Mouse (Mus musculus) kidney, adult 9 months (tissue): Measurements from ENCODE around the gene Grin3b.

ENCODE experiments used
- DNase-seq: peaks from one replicate; pipeline ENCODE4 v3.0.0; 2022

Grin3b gene

GRCm38 (mm10) chr10:80019471-80020131, 49.1 kb downstream of the Grin3b start:
- no peak for DNase-seq

- no peak for DNase-seq
Observed at GRCm38 (mm10) chr10:80020191-80020590, 49.7 kb downstream of the Grin3b start.

GRCm38 (mm10) chr10:80020603-80021319, 50.2 kb downstream of the Grin3b start:
- no peak for DNase-seq

GRCm38 (mm10) chr10:80021320-80021641, 50.8 kb downstream of the Grin3b start:
- DNase-seq: no peak

GRCm38 (mm10) chr10:80022164-80022563, 51.6 kb downstream of the Grin3b start:
- DNase-seq: no peak

- no peak for DNase-seq
Observed at GRCm38 (mm10) chr10:80022806-80023205, 52.3 kb downstream of the Grin3b start.

- no peak for DNase-seq
Observed at GRCm38 (mm10) chr10:80023758-80024157, 53.2 kb downstream of the Grin3b start.

GRCm38 (mm10) chr10:80024229-80025043, 53.9 kb downstream of the Grin3b start:
- no peak for DNase-seq

- no peak for DNase-seq
Observed at GRCm38 (mm10) chr10:80025044-80025347, 54.5 kb downstream of the Grin3b start.

GRCm38 (mm10) chr10:80025463-80025862, 54.9 kb downstream of the Grin3b start:
- no peak for DNase-seq

- no peak for DNase-seq
Observed at GRCm38 (mm10) chr10:80025889-80026288, 55.4 kb downstream of the Grin3b start.
